Mouse (Mus musculus) leukemia stem cell, adult 10-12 weeks (primary cell): ENCODE measurements around the gene Zfp354b. TPM values are rescaled to one million over a fixed set of nuclear protein-coding genes. Genes with fewer than 3 reads are reported as not detected.

Experiments used
- polyA plus RNA-seq: library from polyadenylated mRNA; stranded (reverse); fragments of >175 nt; gene quantifications from 2 replicates; pipeline ENCODE4 v1.2.3, GENCODE M21; 2012; ENCODE audit warnings: low replicate concordance

The Zfp354b gene
- not detected in 2 replicates for polyA plus RNA-seq

GRCm38 (mm10) chr11:50931451-50931866 lies at the start of gene Zfp354b:
Gene Zfp354b (minus strand): TSS chr11:50931633.

GRCm38 (mm10) chr11:50966230-50966629 lies 34.8 kb upstream of the Zfp354b start, which contains the start of gene Olfr1378:
Gene Olfr1378 (plus strand): TSS chr11:50966530.

GRCm38 (mm10) chr11:50953665-50954064 lies 22.2 kb upstream of the Zfp354b start, which contains the start of gene Prop1:
Gene Prop1 (minus strand): TSS chr11:50953765.

GRCm38 (mm10) chr11:50943506-50943905 lies 12.1 kb upstream of the Zfp354b start, which contains the start of gene 4933414I15Rik:
Gene 4933414I15Rik (minus strand): TSS chr11:50943765.

GRCm38 (mm10) chr11:50915671-50916320 lies 15.6 kb downstream of the Zfp354b start, which contains the start of gene Zfp2:
Gene Zfp2 (minus strand): TSS chr11:50916165.

GRCm38 (mm10) chr11:50887390-50888128 lies 43.9 kb downstream of the Zfp354b start, which contains the start of gene Zfp454:
Gene Zfp454 (minus strand): TSS chr11:50887651.

Other genes starting within 250 kb of the Zfp354b start
- 0.10 TPM in 1 of 2 replicates, not detected in the other for gene Zfp354c, start 103.9 kb downstream of the Zfp354b start, polyA plus RNA-seq
- 0.16 TPM in 1 of 2 replicates, not detected in the other for gene Zfp879, start 90.1 kb downstream of the Zfp354b start, polyA plus RNA-seq
- 0.28 and 0.30 TPM in 2 replicates for gene Grm6, start 80.9 kb downstream of the Zfp354b start, polyA plus RNA-seq
- not detected in 2 replicates for gene Zfp454, start 44.0 kb downstream of the Zfp354b start, polyA plus RNA-seq
- gene Zfp2, start 15.5 kb downstream of the Zfp354b start, polyA plus RNA-seq = not detected in 2 replicates
- not detected in 2 replicates for gene 4933414I15Rik, start 12.1 kb upstream of the Zfp354b start, polyA plus RNA-seq
- not detected in 2 replicates for gene Prop1, start 22.1 kb upstream of the Zfp354b start, polyA plus RNA-seq
- not detected in 2 replicates for gene Olfr1378, start 34.9 kb upstream of the Zfp354b start, polyA plus RNA-seq
- gene Olfr1377, start 50.3 kb upstream of the Zfp354b start, polyA plus RNA-seq = not detected in 2 replicates
- gene Olfr51, start 72.0 kb upstream of the Zfp354b start, polyA plus RNA-seq = not detected in 2 replicates
- gene Olfr54, start 82.6 kb upstream of the Zfp354b start, polyA plus RNA-seq = not detected in 2 replicates
- gene Olfr1375, start 116.5 kb upstream of the Zfp354b start, polyA plus RNA-seq = not detected in 2 replicates
- gene Zfp354a, start 127.6 kb upstream of the Zfp354b start, polyA plus RNA-seq = not detected in 2 replicates